Mouse (Mus musculus) erythroblast, adult 5-6 weeks (primary cell): ENCODE measurements around the gene Sbno1. TPM values are rescaled to one million over a fixed set of nuclear protein-coding genes. Genes with fewer than 3 reads are reported as not detected.

ENCODE experiments used
- ATAC-seq: replicated peaks from 2 replicates; pipeline ENCODE4 v1.8.0; 2016; ENCODE audit warnings: moderate number of reproducible peaks, mild to moderate bottlenecking, moderate TSS enrichment, inconsistent platforms; ENCODE audit not compliant: poor library complexity, low FRiP score, severe bottlenecking
- total RNA-seq, 2 experiments: library from RNA; stranded (forward) in 1 of 2; stranded (reverse) in 1 of 2; fragments of 150-400 nt in 1 of 2; fragments of 200-764, 138-1000 nt in 1 of 2; gene quantifications; 2 replicates each; pipeline versions ENCODE4 v1.2.3 to v1.2.4; 2015 to 2017; ENCODE audit warnings: low replicate concordance in 2 of 2

The Sbno1 gene
- total RNA-seq, 2 experiments from 2014 or later: 29.4 to 71.1 TPM

GRCm38 (mm10) chr5:124444661-124445561 lies 19.1 kb upstream of the Sbno1 start:
- peak; percentile 54 for ATAC-seq

GRCm38 (mm10) chr5:124444208-124444607 lies 18.4 kb upstream of the Sbno1 start:
- no peak for ATAC-seq

- ATAC-seq: no peak
These were observed 16.8 kb upstream of the Sbno1 start for GRCm38 (mm10) chr5:124442628-124443027.

GRCm38 (mm10) chr5:124440094-124440701 lies 14.4 kb upstream of the Sbno1 start:
- ATAC-seq: peak; percentile 54

GRCm38 (mm10) chr5:124439447-124440093 lies 13.8 kb upstream of the Sbno1 start, which contains the start of gene Kmt5a:
Gene Kmt5a, plus strand, starts transcription at chr5:124439930.
- ATAC-seq: peak; percentile 89

GRCm38 (mm10) chr5:124438746-124439145 lies 12.9 kb upstream of the Sbno1 start:
- ATAC-seq: no peak

GRCm38 (mm10) chr5:124438229-124438628 lies 12.4 kb upstream of the Sbno1 start:
- no peak for ATAC-seq

GRCm38 (mm10) chr5:124433048-124433447 lies 7.2 kb upstream of the Sbno1 start:
- peak; percentile 9; the same call in 1 of the 2 replicates for ATAC-seq

GRCm38 (mm10) chr5:124432398-124433012 lies 6.7 kb upstream of the Sbno1 start:
- ATAC-seq: peak; percentile 92

- ATAC-seq: no peak
These were observed 772 bp upstream of the Sbno1 start for GRCm38 (mm10) chr5:124426475-124427071.

- ATAC-seq: peak; percentile 62
These were observed 934 bp downstream of the Sbno1 start for GRCm38 (mm10) chr5:124424723-124425411.

GRCm38 (mm10) chr5:124424200-124424722 lies 1.5 kb downstream of the Sbno1 start:
- peak; percentile 15 for ATAC-seq

- no peak for ATAC-seq
These were observed 4.0 kb downstream of the Sbno1 start for GRCm38 (mm10) chr5:124421786-124422185.

- peak; percentile 67 for ATAC-seq
These were observed 6.9 kb downstream of the Sbno1 start for GRCm38 (mm10) chr5:124418903-124419302.

- ATAC-seq: no peak
These were observed 13.6 kb downstream of the Sbno1 start for GRCm38 (mm10) chr5:124412163-124412562.

GRCm38 (mm10) chr5:124410808-124411207 lies 15.0 kb downstream of the Sbno1 start:
- ATAC-seq: no peak

- ATAC-seq: no peak
These were observed 32.1 kb downstream of the Sbno1 start for GRCm38 (mm10) chr5:124393726-124394125.

GRCm38 (mm10) chr5:124392412-124392811 lies 33.4 kb downstream of the Sbno1 start:
- ATAC-seq: no peak

- ATAC-seq: peak; percentile 60; the same call in 1 of the 2 replicates
These were observed 37.9 kb downstream of the Sbno1 start for GRCm38 (mm10) chr5:124387932-124388331.
